Mouse (Mus musculus) small intestine, adult 2 months (tissue): ENCODE measurements around the gene Gatad2a. TPM values are rescaled to one million over a fixed set of nuclear protein-coding genes. Genes with fewer than 3 reads are reported as not detected.
A peak's percentile ranks its signal among the peaks of the same experiment; 100 is the strongest.

Source experiments
- H3K27ac ChIP-seq: fragments of 200-500 bp; 2 replicates; pipeline ENCODE4 v1.5.1; 2012; ENCODE audit warnings: low read depth, low read length, control low read depth, inconsistent platforms; ENCODE audit not compliant: insufficient read depth
- H3K27me3 ChIP-seq: fragments of 200-500 bp; 2 replicates; pipeline ENCODE4 v1.6.1; 2012; ENCODE audit warnings: mild to moderate bottlenecking, moderate library complexity, low read length, inconsistent platforms; ENCODE audit not compliant: control insufficient read depth, insufficient read depth
- H3K36me3 ChIP-seq: fragments of 200-500 bp; 2 replicates; pipeline ENCODE4 v1.6.1; 2012; ENCODE audit warnings: mild to moderate bottlenecking, low read length, control low read depth, inconsistent platforms; ENCODE audit not compliant: control insufficient read depth, insufficient read depth
- H3K4me1 ChIP-seq: fragments of 200-500 bp; 2 replicates; pipeline ENCODE4 v1.6.1; 2012; ENCODE audit warnings: low read length, inconsistent platforms, mixed read lengths; ENCODE audit not compliant: control insufficient read depth, insufficient read depth, insufficient read length
- H3K4me3 ChIP-seq: fragments of 200-500 bp; 2 replicates; pipeline ENCODE4 v1.5.1; 2012; ENCODE audit warnings: low read depth, mild to moderate bottlenecking, control low read depth, inconsistent platforms, low read length, moderate library complexity
- CTCF ChIP-seq: fragments of 200-500 bp; IDR thresholded peaks from 2 replicates; pipeline ENCODE4 v1.5.1; 2012; ENCODE audit warnings: low read depth, mild to moderate bottlenecking, control low read depth, inconsistent platforms, low read length, moderate library complexity, mixed read lengths; ENCODE audit not compliant: insufficient replicate concordance, insufficient read length; ENCODE audit errors: extremely low read depth
- POLR2A ChIP-seq: fragments of 200-500 bp; IDR thresholded peaks from 2 replicates; pipeline ENCODE4 v1.6.1; 2012; ENCODE audit warnings: low read depth, mild to moderate bottlenecking, control low read depth, inconsistent platforms, low read length, moderate library complexity
- WGBS: fragments of 180-500 bp; shearing (Covaris S2); methylation state at CpG from one replicate; pipeline ENCODE4 v1.1.7; 2018; 5-methylcytosine and 5-hydroxymethylcytosine counted together
- polyA plus RNA-seq: library from polyadenylated mRNA; depleted of rRNA; stranded (reverse); fragments of >200 nt; gene quantifications from 2 replicates; pipeline ENCODE4 v1.2.3, GENCODE M21; 2012

Gatad2a gene
- polyA plus RNA-seq, 1 experiment = 101 TPM

GRCm38 (mm10) chr8:69899876-69900275 is 96.3 kb downstream of the Gatad2a start:
- no peak for TF ChIP-seq CTCF
- 73% methylated on average over 2 of the region's 2 CpGs for WGBS
- H3K36me3 ChIP-seq = peaks cover 5% of the 10 kb centered on the region; the same call in 1 of the 2 replicates
- no peak overlapping the region for H3K27ac ChIP-seq
- no peak overlapping the region for H3K4me3 ChIP-seq
- H3K27me3 ChIP-seq = no peaks in the 10 kb centered on the region
- peaks cover 18% of the 10 kb centered on the region for H3K4me1 ChIP-seq

DNA sequence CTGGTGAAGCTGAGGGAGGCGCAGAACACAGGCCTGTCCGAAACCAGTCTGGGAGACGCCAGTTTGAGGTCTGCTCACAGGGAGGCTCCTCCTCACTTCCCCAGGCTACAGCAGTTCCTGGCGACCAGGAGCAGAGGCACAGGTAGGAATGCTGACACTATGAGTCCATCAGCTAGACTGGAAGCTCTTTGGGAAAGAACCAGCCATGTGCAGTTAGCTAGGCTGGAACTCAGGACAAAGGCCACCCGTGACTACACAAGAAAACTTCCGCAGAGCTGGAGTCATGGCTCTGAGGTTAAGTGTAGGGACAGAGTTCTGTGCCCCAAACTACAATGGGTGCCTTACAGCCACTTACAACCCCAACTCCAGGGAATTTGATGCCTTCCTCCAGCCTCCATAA is 98.3 kb downstream of the Gatad2a start:
- TF ChIP-seq CTCF (no peak), POLR2A (no peak)
- 83% methylated on average over 6 of the region's 6 CpGs for WGBS
- H3K27me3 ChIP-seq = no peaks in the 10 kb centered on the region
- H3K4me1 ChIP-seq = peaks cover 17% of the 10 kb centered on the region
- H3K36me3 ChIP-seq = peaks cover 21% of the 10 kb centered on the region; the same call in 1 of the 2 replicates
- no peak overlapping the region for H3K4me3 ChIP-seq
- H3K27ac ChIP-seq = no peak overlapping the region

DNA sequence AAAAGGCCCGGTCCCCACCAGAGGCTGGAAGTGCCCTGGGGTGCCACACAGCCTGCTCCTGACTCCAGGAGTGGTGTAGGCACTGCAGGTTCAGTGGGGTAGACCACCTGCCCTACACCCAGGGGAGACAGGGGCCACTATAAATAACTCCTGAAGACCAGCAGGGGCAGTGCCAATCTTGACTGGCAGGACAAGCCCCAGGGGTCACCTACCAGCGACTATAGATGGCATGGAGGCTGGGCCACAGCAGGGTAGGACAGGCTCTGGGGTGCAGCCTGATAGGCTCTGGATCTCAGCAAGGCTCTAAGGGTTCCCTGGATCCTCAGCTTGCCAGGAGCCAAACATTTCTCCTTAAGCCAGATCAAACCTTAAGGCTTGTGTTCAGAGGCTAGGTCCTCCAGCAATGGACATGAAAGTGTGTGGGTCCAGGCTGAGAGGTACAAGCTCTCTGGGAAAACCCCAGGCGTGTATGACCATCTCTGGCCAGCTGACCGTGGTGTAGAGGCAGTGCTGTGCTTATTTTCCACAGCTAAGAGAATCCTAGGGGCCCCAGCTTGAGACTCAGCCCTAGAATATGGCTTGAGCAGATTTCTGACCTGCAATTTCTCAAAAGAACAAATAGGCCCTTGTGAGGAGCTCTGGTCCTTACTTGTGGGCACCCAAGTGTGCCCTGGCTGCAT is 100.3 kb downstream of the Gatad2a start:
- H3K36me3 ChIP-seq = peaks cover 24% of the 10 kb centered on the region
- H3K4me3 ChIP-seq = no peak overlapping the region
- TF ChIP-seq POLR2A (no peak), CTCF (no peak)
- peaks cover 8% of the 10 kb centered on the region for H3K4me1 ChIP-seq
- no peaks in the 10 kb centered on the region for H3K27me3 ChIP-seq
- H3K27ac ChIP-seq = no peak overlapping the region
- WGBS = 76% methylated on average over 4 of the region's 4 CpGs

DNA sequence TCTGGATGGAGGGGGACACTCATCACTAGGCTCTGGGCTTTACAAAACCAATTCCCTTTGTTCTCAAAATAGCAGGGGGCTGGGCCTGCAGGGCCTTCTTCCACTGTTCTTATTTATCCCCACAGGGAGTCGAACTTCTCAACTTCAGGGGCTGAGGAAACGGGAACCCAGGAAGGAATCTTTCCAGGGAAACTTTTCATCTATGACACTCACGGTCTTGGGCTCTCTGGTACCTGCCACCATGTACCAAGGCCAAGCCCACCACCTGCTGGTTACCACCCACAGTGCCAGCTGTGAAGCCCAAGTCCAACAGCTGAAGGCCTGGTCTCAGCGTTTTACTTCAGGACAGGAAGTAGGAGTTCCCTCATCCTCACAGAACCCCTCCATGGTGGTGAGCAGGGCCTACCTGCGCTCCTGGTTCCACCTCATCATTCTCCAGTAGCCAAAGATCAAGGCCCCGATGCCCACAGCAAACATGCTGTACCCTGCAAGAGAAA is 101.3 kb downstream of the Gatad2a start:
- 75% methylated on average over 6 of the region's 6 CpGs for WGBS
- Histone ChIP-seq H3K36me3 (peaks cover 24% of the 10 kb centered on the region), H3K27me3 (no peaks in the 10 kb centered on the region), H3K4me3 (no peak overlapping the region), H3K27ac (no peak overlapping the region), H3K4me1 (peaks cover 4% of the 10 kb centered on the region; the same call in 1 of the 2 replicates)
- TF ChIP-seq CTCF = no peak
- TF ChIP-seq POLR2A = no peak

DNA sequence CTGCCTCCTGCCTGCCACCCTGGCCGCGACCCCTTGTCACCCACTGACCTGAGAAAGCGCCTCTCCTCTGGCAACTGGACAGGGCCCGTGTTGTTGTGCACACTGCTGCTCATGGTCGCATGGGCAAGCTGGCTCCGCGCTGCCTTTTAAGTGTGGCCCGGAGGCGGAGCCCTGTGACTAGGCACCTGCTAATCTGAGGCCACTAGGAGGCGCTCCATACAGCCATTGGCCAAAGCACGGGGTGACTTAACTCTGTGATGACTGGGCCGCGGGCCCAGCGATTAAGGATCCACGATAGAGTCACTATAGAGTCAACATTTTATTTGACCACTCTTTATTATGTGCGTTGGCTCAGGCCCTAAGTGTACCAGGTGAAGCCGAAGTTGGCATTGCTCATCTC is 102.3 kb downstream of the Gatad2a start:
- Histone ChIP-seq H3K4me1 (0 out of 2 replicates have a peak, but pooled peaks cover 8% of the 10 kb centered on the region), H3K36me3 (peaks cover 24% of the 10 kb centered on the region), H3K4me3 (no peak overlapping the region), H3K27me3 (peaks cover 10% of the 10 kb centered on the region), H3K27ac (no peak overlapping the region)
- WGBS = 60% methylated on average over 17 of the region's 17 CpGs
- no peak for TF ChIP-seq POLR2A
- TF ChIP-seq CTCF = peak; percentile 43; the same call in 1 of the 2 replicates

DNA sequence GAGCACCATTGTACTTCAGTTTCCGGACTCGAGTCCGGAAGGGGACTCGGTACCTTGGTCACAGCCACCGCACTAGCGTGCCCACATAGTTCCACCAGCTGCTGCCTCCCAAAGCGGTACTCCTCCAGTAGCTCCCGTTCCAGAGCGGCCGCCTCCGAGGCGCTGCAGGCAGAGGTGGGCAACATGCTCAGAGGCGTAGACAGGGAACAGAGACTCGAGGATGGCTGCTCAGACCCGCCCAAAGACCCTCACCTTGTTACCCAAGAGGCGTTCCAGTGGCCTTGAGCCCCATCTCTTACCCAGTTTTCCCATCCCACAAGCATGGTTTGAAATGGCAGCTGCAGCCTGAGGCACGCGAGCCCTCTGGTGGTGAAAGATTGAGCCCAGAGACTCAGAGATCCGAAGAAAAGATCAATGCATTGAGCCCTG is 105.4 kb downstream of the Gatad2a start:
- peaks cover 19% of the 10 kb centered on the region for H3K36me3 ChIP-seq
- no peak overlapping the region for H3K27ac ChIP-seq
- H3K27me3 ChIP-seq = peaks cover 39% of the 10 kb centered on the region
- no peak overlapping the region for H3K4me3 ChIP-seq
- H3K4me1 ChIP-seq = peaks cover 12% of the 10 kb centered on the region; the same call in 1 of the 2 replicates
- TF ChIP-seq POLR2A = no peak
- peak; percentile 43; the same call in 1 of the 2 replicates for TF ChIP-seq CTCF
- 61% methylated on average over 19 of the region's 19 CpGs for WGBS

DNA sequence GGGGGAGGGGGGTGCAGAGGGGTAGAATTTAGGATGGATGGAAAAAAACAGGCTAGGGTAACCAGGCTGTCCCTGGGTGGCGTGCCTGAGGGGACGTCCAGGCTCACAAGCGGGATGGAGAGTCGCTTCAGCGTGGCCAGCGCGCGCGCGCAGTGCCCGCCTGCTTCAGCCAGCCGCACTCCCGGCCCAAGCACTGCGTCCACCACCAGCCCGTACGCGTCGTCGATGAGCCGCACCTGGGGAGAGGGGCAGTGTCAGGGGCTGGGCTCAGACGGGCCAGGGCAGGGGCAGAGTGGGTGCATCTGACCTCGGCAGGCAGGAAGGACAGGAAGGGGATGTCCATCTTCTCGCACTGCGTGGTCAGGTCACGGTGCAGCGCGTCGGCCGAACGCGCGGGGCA is 107.3 kb downstream of the Gatad2a start:
- Histone ChIP-seq H3K36me3 (peaks cover 12% of the 10 kb centered on the region), H3K4me3 (peak overlapping the region; percentile 38; the same call in 1 of the 2 replicates), H3K4me1 (peaks cover 12% of the 10 kb centered on the region; the same call in 1 of the 2 replicates), H3K27me3 (peaks cover 52% of the 10 kb centered on the region), H3K27ac (no peak overlapping the region)
- TF ChIP-seq CTCF = no peak
- TF ChIP-seq POLR2A = no peak
- 3% methylated on average over 32 of the region's 32 CpGs for WGBS
